Mouse (Mus musculus) subcutaneous adipose tissue, adult 2 months (tissue): ENCODE results near the gene Scml2. TPM values are rescaled to one million over a fixed set of nuclear protein-coding genes. Genes with fewer than 3 reads are reported as not detected.

ENCODE experiments used
- polyA plus RNA-seq: library from polyadenylated mRNA; depleted of rRNA; stranded (reverse); fragments of >200 nt; gene quantifications from 2 replicates; pipeline ENCODE4 v1.2.3, GENCODE M21; 2012; ENCODE audit warnings: low replicate concordance; rRNA removed

The Scml2 gene
- 0.30 and 1.0 TPM in 2 replicates for polyA plus RNA-seq

DNA sequence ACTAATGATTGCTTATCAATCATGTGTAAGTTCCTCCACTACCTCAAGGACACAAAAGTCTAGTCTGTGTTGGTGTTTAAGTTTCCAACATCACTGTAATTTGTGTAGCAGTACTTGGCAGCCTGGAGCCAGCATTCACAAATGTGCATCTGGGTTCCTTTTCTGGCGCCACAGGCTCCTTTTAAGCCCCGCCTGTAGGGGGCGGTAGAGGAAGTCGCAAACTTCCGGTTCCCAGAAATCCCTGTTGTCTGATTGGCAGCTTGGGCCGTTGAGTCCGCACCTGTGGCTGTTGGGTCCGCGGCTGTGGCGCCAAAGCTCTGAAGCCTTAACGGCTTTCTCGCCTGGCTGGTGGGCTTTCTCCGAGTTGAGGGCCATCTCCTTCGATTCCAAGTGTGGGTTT, at the start of gene Scml2:
TSS of gene Scml2 (plus strand) at position 301 of the 400 bp plus-strand sequence.

DNA sequence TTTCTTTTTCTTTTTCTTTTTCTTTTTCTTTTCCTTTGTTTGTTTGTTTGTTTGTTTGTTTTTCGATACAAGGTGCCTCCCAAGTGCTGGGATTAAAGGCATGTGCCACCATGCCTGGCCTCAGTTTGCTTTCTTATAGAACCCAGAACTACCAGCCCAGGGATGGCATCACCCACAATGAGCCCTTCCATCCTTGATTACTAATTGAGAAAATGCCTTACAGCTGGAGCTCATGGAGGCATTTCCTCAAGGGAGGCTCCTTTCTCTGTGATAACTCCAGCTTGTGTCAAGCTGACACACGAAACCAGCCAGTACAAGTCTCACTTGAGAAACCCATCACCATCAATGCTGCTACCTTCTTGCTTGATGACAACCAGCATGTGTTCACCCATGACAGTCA, 170.2 kb downstream of the Scml2 start, which contains the start of gene Gm15262:
TSS of gene Gm15262 (plus strand) at position 301 of the 400 bp plus-strand sequence.

Other genes starting within 250 kb of the Scml2 start
- 0.07 TPM in 1 of 2 replicates, not detected in the other for gene Gja6, start 210.1 kb upstream of the Scml2 start, polyA plus RNA-seq
- 0.42 and 1.1 TPM in 2 replicates for gene Cdkl5, start 122.5 kb upstream of the Scml2 start, polyA plus RNA-seq
- not detected in 2 replicates for gene Gm15262, start 170.3 kb downstream of the Scml2 start, polyA plus RNA-seq